Mouse (Mus musculus) heart, postnatal 0 days (tissue): Measurements from ENCODE around the gene Eif2b5.

Experiments
- CTCF ChIP-seq: IDR thresholded peaks from 2 replicates; pipeline ENCODE4 v1.5.1; 2016; ENCODE audit warnings: antibody characterized with exemption, control low read depth, low read depth
- EP300 ChIP-seq: IDR thresholded peaks from 2 replicates; pipeline ENCODE4 v1.6.1; 2016; ENCODE audit warnings: antibody characterized with exemption, low read depth

DNA sequence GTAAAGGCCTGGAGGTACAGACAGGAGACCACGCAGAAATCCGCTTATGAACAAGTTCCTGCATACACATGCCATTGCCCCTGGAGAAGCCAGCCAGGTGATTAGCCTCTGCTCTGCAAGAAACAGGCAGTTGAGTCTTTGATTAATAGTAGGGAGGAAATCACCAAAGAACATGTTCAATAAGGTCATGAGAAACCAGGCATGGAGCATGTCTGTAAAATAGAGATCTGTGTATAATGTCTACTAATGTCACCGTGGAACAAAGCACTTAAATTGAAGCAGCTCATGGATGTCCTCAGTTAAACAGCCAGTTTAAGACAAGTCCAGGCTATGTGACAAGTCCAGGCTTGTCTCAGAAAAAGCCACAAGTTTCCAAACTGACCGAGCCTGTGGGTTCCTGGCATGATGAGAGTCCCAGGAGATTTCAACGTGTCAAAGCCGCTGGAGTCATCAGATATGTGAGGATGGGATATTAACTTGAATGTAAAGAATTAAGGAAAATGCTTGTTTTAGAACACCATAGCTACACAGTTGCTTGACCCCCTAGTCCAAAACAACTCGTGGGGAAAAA, 12.7 kb downstream of the Eif2b5 start:
- TF ChIP-seq CTCF (no peak), EP300 (no peak)
